Mouse (Mus musculus): ENCODE measurements around the gene Tmem38b. TPM values are rescaled to one million over a fixed set of nuclear protein-coding genes. Genes with fewer than 3 reads are reported as not detected.
A peak's percentile ranks its signal among the peaks of the same experiment; 100 is the strongest.

The Tmem38b gene
- polyA plus RNA-seq, 1 experiment from 2014 or later, result 13.0 TPM

GRCm38 (mm10) chr4:53862101-53862500 lies 36.3 kb downstream of the Tmem38b start:
- H3K27ac ChIP-seq (ENCODE audit: low read depth, low read length), result no peak overlapping the region
- DNase-seq (ENCODE audit: low spot score, missing footprints), result peak; percentile 62
- no peaks in the 10 kb centered on the region for H3K4me1 ChIP-seq (ENCODE audit: control insufficient read depth, insufficient read depth, low read length)
- no peak overlapping the region for H3K4me3 ChIP-seq (ENCODE audit: low read depth, low read length)
- H3K9me3 ChIP-seq (ENCODE audit: control insufficient read depth, low read length), result no peaks in the 10 kb centered on the region
- no peak overlapping the region for H3K4me2 ChIP-seq
- no peaks in the 10 kb centered on the region for H3K27me3 ChIP-seq (ENCODE audit: control insufficient read depth, insufficient read depth, low read length)
- H3K9ac ChIP-seq (ENCODE audit: low read length), result no peak overlapping the region
- peaks cover 2% of the 10 kb centered on the region; the same call in 1 of the 2 replicates for H3K36me3 ChIP-seq (ENCODE audit: control insufficient read depth, insufficient read depth, low read length)
- WGBS, result 67% methylated on average over 6 of the region's 6 CpGs
- no peak for ATAC-seq (ENCODE audit: low FRiP score)

- Histone ChIP-seq H3K4me3 (ENCODE audit: low read depth, low read length) (no peak overlapping the region), H3K9me3 (ENCODE audit: control insufficient read depth, low read length) (no peaks in the 10 kb centered on the region), H3K27ac (ENCODE audit: low read depth, low read length) (no peak overlapping the region), H3K4me2 (no peak overlapping the region), H3K4me1 (ENCODE audit: control insufficient read depth, insufficient read depth, low read length) (no peaks in the 10 kb centered on the region), H3K27me3 (ENCODE audit: control insufficient read depth, insufficient read depth, low read length) (no peaks in the 10 kb centered on the region), H3K36me3 (ENCODE audit: control insufficient read depth, insufficient read depth, low read length) (peaks cover 2% of the 10 kb centered on the region; the same call in 1 of the 2 replicates), H3K9ac (ENCODE audit: low read length) (no peak overlapping the region)
- peak; percentile 68 for DNase-seq (ENCODE audit: low spot score, missing footprints)
- ATAC-seq (ENCODE audit: low FRiP score), result no peak
- WGBS, result 90% methylated on average over 19 of the region's 19 CpGs
Observed at GRCm38 (mm10) chr4:53864098-53864820, 38.4 kb downstream of the Tmem38b start.

DNA sequence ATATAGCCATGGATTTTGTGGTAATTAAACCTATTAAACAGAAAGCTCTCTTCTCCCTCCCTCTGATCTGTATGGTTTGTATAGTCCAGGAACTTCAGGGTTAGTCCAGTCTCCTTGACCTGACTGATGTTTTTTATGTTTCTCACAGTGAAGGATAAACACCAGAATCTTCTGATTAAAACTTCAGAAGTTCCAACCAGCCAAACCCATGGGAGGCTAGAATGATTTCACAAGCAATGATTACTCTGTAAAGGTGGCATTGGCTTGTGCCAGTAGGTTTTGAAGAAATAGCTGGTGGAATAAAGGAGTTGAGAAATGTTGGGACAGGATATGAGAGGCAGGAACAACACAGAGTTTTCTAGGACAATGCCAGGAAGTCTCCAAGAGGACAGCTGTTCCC lies 40.6 kb downstream of the Tmem38b start:
- no peak for ATAC-seq (ENCODE audit: low FRiP score)
- Histone ChIP-seq H3K9me3 (ENCODE audit: control insufficient read depth, low read length) (peaks cover 3% of the 10 kb centered on the region; the same call in 1 of the 2 replicates), H3K4me2 (no peak overlapping the region), H3K4me3 (ENCODE audit: low read depth, low read length) (no peak overlapping the region), H3K9ac (ENCODE audit: low read length) (no peak overlapping the region), H3K36me3 (ENCODE audit: control insufficient read depth, insufficient read depth, low read length) (peaks cover 2% of the 10 kb centered on the region; the same call in 1 of the 2 replicates), H3K27ac (ENCODE audit: low read depth, low read length) (no peak overlapping the region), H3K4me1 (ENCODE audit: control insufficient read depth, insufficient read depth, low read length) (no peaks in the 10 kb centered on the region), H3K27me3 (ENCODE audit: control insufficient read depth, insufficient read depth, low read length) (no peaks in the 10 kb centered on the region)
- peak; percentile 60 for DNase-seq (ENCODE audit: low spot score, missing footprints)

GRCm38 (mm10) chr4:53878542-53879417 lies 52.9 kb downstream of the Tmem38b start:
- 0 out of 2 replicates have a peak, but pooled peaks have one; percentile 16 for ATAC-seq (ENCODE audit: low FRiP score)
- peak; percentile 84 for DNase-seq (ENCODE audit: low spot score, missing footprints)
- H3K4me3 ChIP-seq (ENCODE audit: low read depth, low read length), result no peak overlapping the region
- H3K27me3 ChIP-seq (ENCODE audit: control insufficient read depth, insufficient read depth, low read length), result no peaks in the 10 kb centered on the region
- no peaks in the 10 kb centered on the region for H3K36me3 ChIP-seq (ENCODE audit: control insufficient read depth, insufficient read depth, low read length)
- H3K4me1 ChIP-seq (ENCODE audit: control insufficient read depth, insufficient read depth, low read length), result peaks cover 4% of the 10 kb centered on the region; the same call in 1 of the 2 replicates
- peak overlapping the region; percentile 17 for H3K4me2 ChIP-seq
- peak overlapping the region; percentile 3; the same call in 1 of the 2 replicates for H3K9ac ChIP-seq (ENCODE audit: low read length)
- no peaks in the 10 kb centered on the region for H3K9me3 ChIP-seq (ENCODE audit: control insufficient read depth, low read length)
- 56% methylated on average over 24 of the region's 24 CpGs for WGBS
- no peak overlapping the region for H3K27ac ChIP-seq (ENCODE audit: low read depth, low read length)

DNA sequence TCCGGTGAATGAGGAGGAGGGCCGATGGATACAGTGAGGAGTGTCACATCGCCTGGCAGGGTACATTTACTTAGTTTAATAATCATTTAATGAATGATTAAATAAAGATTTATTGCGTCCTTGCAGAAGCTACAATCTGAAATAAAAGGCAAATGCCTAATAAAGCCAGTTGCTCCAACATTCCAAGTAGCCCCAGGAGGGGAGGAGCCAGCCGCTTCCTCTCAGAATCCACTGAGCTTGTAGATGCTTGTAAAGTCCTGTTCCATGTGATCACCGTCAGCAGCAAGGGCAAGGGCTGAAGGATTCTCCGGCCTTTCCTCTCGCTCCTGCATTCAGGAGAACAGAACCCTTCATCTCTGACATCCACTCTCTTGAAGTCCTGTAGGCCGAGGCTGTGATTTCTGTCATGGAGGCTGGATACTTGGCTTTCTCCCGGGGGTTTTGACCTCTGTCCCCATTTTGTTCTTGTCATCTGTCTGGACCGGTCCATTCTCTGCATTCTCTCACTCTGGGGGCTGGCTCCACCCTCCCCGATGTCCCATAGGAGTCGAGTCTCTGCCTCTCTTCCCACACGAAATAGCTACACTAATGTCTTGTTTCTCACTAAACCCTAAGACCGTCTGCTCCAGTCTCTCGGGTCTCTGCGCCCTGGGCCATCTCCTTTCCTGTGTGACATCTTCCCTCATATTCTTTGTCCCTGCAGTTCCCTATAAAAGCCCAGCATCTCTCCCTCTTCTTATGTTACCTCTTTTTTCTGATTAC lies 57.3 kb downstream of the Tmem38b start:
- no peaks in the 10 kb centered on the region for H3K36me3 ChIP-seq (ENCODE audit: control insufficient read depth, insufficient read depth, low read length)
- no peak overlapping the region for H3K9ac ChIP-seq (ENCODE audit: low read length)
- H3K4me2 ChIP-seq, result no peak overlapping the region
- ATAC-seq (ENCODE audit: low FRiP score), result no peak
- H3K27ac ChIP-seq (ENCODE audit: low read depth, low read length), result no peak overlapping the region
- H3K9me3 ChIP-seq (ENCODE audit: control insufficient read depth, low read length), result no peaks in the 10 kb centered on the region
- H3K4me3 ChIP-seq (ENCODE audit: low read depth, low read length), result no peak overlapping the region
- H3K27me3 ChIP-seq (ENCODE audit: control insufficient read depth, insufficient read depth, low read length), result no peaks in the 10 kb centered on the region
- DNase-seq (ENCODE audit: low spot score, missing footprints), result peak; percentile 51
- 77% methylated on average over 17 of the region's 17 CpGs for WGBS
- H3K4me1 ChIP-seq (ENCODE audit: control insufficient read depth, insufficient read depth, low read length), result peaks cover 4% of the 10 kb centered on the region; the same call in 1 of the 2 replicates

DNA sequence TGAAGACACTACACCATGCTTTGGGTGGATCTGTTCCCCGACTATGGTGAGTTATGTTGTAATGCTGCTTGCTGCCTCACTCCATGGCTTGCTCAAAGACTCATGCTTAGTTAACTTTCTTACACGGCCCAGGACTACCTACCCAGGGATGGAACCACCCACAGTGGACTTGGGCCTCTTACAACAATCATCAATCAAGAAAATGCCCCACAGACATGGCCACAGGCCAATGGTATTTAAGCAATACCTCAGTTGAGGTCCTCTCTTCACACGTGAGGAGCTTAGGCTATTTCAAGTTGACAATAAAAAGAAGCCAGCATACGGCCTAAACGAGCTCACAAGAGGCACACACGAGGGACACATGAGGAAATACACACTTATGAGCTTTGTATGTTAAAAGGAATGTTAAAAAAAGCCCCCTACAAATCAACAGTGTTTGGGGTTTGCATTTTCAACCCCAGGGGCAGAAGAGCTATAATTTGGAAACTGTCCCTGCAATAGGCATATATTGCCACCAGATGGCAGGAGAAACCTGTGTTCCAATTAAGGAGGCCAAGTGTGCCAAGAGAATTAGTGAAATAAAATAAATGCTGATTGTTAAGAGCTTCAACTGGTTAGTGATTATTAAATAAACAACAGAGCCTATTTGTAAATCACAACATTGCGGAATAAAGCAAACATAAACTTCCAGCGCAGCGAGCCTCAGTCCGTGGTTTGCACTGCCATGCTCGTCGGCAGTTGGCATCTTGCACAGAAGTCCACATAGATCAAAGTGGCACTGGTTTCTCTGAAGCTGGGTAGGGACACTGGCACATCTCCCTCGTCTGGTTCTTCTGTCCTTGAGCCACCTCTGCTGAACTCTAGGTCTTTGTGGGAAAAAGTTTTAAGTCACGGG lies 58.8 kb downstream of the Tmem38b start:
- H3K27me3 ChIP-seq (ENCODE audit: control insufficient read depth, insufficient read depth, low read length), result no peaks in the 10 kb centered on the region
- H3K4me1 ChIP-seq (ENCODE audit: control insufficient read depth, insufficient read depth, low read length), result no peaks in the 10 kb centered on the region
- WGBS, result 70% methylated on average over 14 of the region's 14 CpGs
- H3K36me3 ChIP-seq (ENCODE audit: control insufficient read depth, insufficient read depth, low read length), result no peaks in the 10 kb centered on the region
- H3K9ac ChIP-seq (ENCODE audit: low read length), result no peak overlapping the region
- ATAC-seq (ENCODE audit: low FRiP score) (no peak), DNase-seq (ENCODE audit: low spot score, missing footprints) (peak; percentile 97)
- H3K4me2 ChIP-seq, result no peak overlapping the region
- H3K27ac ChIP-seq (ENCODE audit: low read depth, low read length), result no peak overlapping the region
- H3K4me3 ChIP-seq (ENCODE audit: low read depth, low read length), result no peak overlapping the region
- H3K9me3 ChIP-seq (ENCODE audit: control insufficient read depth, low read length), result no peaks in the 10 kb centered on the region

DNA sequence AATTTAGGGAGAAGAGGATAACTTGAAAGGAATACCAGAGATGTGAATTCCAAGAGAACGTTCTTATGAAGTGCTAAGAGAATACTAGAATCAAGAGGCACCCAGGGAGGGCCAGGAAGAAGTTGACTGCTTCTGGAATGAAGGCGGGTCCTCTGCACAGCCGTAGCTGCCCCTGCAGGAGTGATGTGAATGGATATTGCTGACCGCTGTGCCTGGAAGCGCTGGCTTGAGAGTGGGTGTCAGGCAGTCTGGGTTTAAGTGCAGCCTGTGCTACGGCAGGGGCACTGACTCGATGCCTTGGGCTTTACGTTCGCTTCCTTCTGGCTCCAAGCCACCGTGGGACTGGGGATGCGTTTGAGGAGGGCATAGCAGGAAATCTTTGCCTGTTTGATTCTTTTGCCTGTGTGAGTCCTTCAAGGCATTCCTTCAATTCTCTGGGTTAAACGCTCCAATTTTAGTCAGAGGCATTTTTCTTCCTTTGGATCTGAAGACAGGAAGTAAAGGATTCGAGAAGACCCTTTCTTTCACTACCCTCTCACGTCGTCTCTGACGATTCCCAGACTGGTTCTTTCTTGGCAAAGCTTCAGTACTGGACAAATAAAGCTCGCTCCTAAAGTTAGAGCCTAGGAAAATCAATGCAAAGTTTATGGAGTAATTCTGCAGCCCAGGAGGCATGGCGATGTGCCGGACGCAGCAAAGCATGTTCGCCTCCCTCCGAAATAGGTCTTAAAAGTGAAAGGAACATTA lies 60.7 kb downstream of the Tmem38b start:
- H3K27me3 ChIP-seq (ENCODE audit: control insufficient read depth, insufficient read depth, low read length), result no peaks in the 10 kb centered on the region
- H3K4me1 ChIP-seq (ENCODE audit: control insufficient read depth, insufficient read depth, low read length), result no peaks in the 10 kb centered on the region
- H3K9me3 ChIP-seq (ENCODE audit: control insufficient read depth, low read length), result no peaks in the 10 kb centered on the region
- H3K36me3 ChIP-seq (ENCODE audit: control insufficient read depth, insufficient read depth, low read length), result no peaks in the 10 kb centered on the region
- no peak overlapping the region for H3K27ac ChIP-seq (ENCODE audit: low read depth, low read length)
- no peak overlapping the region for H3K4me3 ChIP-seq (ENCODE audit: low read depth, low read length)
- H3K9ac ChIP-seq (ENCODE audit: low read length), result no peak overlapping the region
- peak; percentile 79 for DNase-seq (ENCODE audit: low spot score, missing footprints)
- no peak for ATAC-seq (ENCODE audit: low FRiP score)
- WGBS, result 59% methylated on average over 22 of the region's 22 CpGs
- H3K4me2 ChIP-seq, result no peak overlapping the region

DNA sequence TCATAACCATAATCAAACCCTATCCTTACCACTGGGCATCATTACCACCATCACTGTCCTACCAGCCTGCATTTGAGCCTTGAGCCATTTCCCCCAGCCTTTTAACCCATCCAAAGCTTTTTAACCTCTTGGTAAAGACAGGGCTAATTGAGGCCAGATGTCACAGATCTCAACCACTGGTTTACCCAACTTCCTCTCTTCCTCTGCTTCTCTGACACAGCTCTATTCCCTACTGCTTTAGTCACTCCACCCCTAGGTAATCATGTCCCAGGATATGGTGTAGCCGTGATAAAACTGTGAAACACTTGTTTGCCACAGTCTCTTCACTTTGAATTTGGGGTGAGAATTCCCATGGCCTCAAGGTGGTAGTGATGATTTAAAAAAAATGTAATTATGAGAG lies 69.5 kb downstream of the Tmem38b start:
- Histone ChIP-seq H3K4me1 (ENCODE audit: control insufficient read depth, insufficient read depth, low read length) (no peaks in the 10 kb centered on the region), H3K36me3 (ENCODE audit: control insufficient read depth, insufficient read depth, low read length) (no peaks in the 10 kb centered on the region), H3K9ac (ENCODE audit: low read length) (no peak overlapping the region), H3K9me3 (ENCODE audit: control insufficient read depth, low read length) (no peaks in the 10 kb centered on the region), H3K4me3 (ENCODE audit: low read depth, low read length) (no peak overlapping the region), H3K4me2 (no peak overlapping the region), H3K27me3 (ENCODE audit: control insufficient read depth, insufficient read depth, low read length) (no peaks in the 10 kb centered on the region), H3K27ac (ENCODE audit: low read depth, low read length) (no peak overlapping the region)
- DNase-seq (ENCODE audit: low spot score, missing footprints), result no peak
- 76% methylated on average over 1 of the region's 1 CpGs for WGBS
- no peak for ATAC-seq (ENCODE audit: low FRiP score)

Data from midbrain, embryonic 11.5 days (tissue).